Mouse (Mus musculus) CH12.LX (cell line): ENCODE measurements around the gene H2-DMb2. TPM values are rescaled to one million over a fixed set of nuclear protein-coding genes. Genes with fewer than 3 reads are reported as not detected.

Experiments
- DNase-seq: peaks from one replicate; pipeline ENCODE4 v3.0.0-alpha.2; 2013; ENCODE audit errors: extremely low read depth
- H3K27ac ChIP-seq: 2 replicates; pipeline ENCODE4 v1.5.1; 2012; ENCODE audit warnings: low read depth, mild to moderate bottlenecking, control low read depth, moderate library complexity; ENCODE audit not compliant: insufficient read depth
- H3K27me3 ChIP-seq: replicated peaks from 2 replicates; pipeline ENCODE3; 2012; ENCODE audit warnings: inconsistent platforms
- H3K36me3 ChIP-seq, 2 experiments: replicated peaks in 1 of 2; 2 replicates each; pipeline versions ENCODE3 to v1.6.1; 2012; ENCODE audit warnings: inconsistent platforms in 1 of 2, low read length in 1 of 2, mild to moderate bottlenecking in 1 of 2, mixed read lengths in 1 of 2, moderate library complexity in 1 of 2; ENCODE audit not compliant: control insufficient read depth in 1 of 2, insufficient read depth in 1 of 2
- H3K4me1 ChIP-seq, 2 experiments: 2 replicates each; pipeline ENCODE4 v1.6.1; 2012; ENCODE audit warnings: inconsistent platforms in 1 of 2, moderate library complexity in 1 of 2; ENCODE audit not compliant: insufficient read depth in 2 of 2, control insufficient read depth in 1 of 2
- H3K4me2 ChIP-seq: 2 replicates; pipeline ENCODE4 v1.6.1; 2012; ENCODE audit warnings: low read depth, mild to moderate bottlenecking, control low read depth; ENCODE audit not compliant: poor library complexity, insufficient read depth, severe bottlenecking
- H3K4me3 ChIP-seq, 3 experiments: fragments of 150-350 bp in 1 of 3; sonication (generic) in 1 of 3; replicated peaks in 1 of 3; 2 replicates each; pipeline versions ENCODE3 to v1.5.1; 2011 to 2012; ENCODE audit warnings: low read depth in 2 of 3, low read length in 2 of 3, mild to moderate bottlenecking in 2 of 3, moderate library complexity in 2 of 3, control low read depth in 1 of 3, improper control_type of control experiment in 1 of 3, inconsistent platforms in 1 of 3, mixed read lengths in 1 of 3; ENCODE audit not compliant: poor library complexity in 1 of 3
- H3K79me2 ChIP-seq: replicated peaks from 2 replicates; pipeline ENCODE4 v1.6.1; 2012; ENCODE audit warnings: mild to moderate bottlenecking, moderate library complexity; ENCODE audit not compliant: control insufficient read depth, poor library complexity, insufficient read depth, severe bottlenecking; ENCODE audit errors: extremely low read depth
- H3K9ac ChIP-seq: 2 replicates; pipeline ENCODE4 v1.6.1; 2012; ENCODE audit warnings: low read depth, mild to moderate bottlenecking, control low read depth, moderate library complexity; ENCODE audit not compliant: insufficient read depth
- H3K9me3 ChIP-seq: replicated peaks from 2 replicates; pipeline ENCODE3; 2012; ENCODE audit warnings: low read length, inconsistent platforms, mixed read lengths
- CHD1 ChIP-seq: IDR thresholded peaks from 2 replicates; pipeline ENCODE4 v1.6.1; 2012; ENCODE audit warnings: low read depth, low read length, improper control_type of control experiment, inconsistent platforms
- CHD2 ChIP-seq: IDR thresholded peaks from 2 replicates; pipeline ENCODE4 v1.6.1; 2011; ENCODE audit warnings: low read length, improper control_type of control experiment
- E2F4 ChIP-seq: IDR thresholded peaks from 2 replicates; pipeline ENCODE4 v1.6.1; 2011; ENCODE audit warnings: low read depth, low read length, improper control_type of control experiment; ENCODE audit not compliant: insufficient replicate concordance
- ELF1 ChIP-seq: IDR thresholded peaks from 2 replicates; pipeline ENCODE4 v1.6.1; 2014; ENCODE audit warnings: low read depth, mild to moderate bottlenecking, inconsistent platforms, low read length, improper control_type of control experiment
- EP300 ChIP-seq: IDR thresholded peaks from 2 replicates; pipeline ENCODE4 v1.6.1; 2011; ENCODE audit warnings: low read length, improper control_type of control experiment
- ETS1 ChIP-seq: conservative IDR thresholded peaks from 2 replicates; pipeline ENCODE4 v1.6.1; 2012; ENCODE audit warnings: low read depth, mild to moderate bottlenecking, inconsistent platforms, low read length, improper control_type of control experiment, moderate library complexity
- GABPA ChIP-seq: IDR thresholded peaks from 2 replicates; pipeline ENCODE4 v1.6.1; 2012; ENCODE audit warnings: low read depth, low read length, improper control_type of control experiment, inconsistent platforms; ENCODE audit not compliant: insufficient replicate concordance
- JUN ChIP-seq: IDR thresholded peaks from 2 replicates; pipeline ENCODE4 v1.6.1; 2011; ENCODE audit warnings: low read depth, mild to moderate bottlenecking, low read length, improper control_type of control experiment, moderate library complexity; ENCODE audit not compliant: insufficient read depth
- KAT2A ChIP-seq: IDR thresholded peaks from 2 replicates; pipeline ENCODE4 v1.6.1; 2012; ENCODE audit warnings: low read length, improper control_type of control experiment, inconsistent platforms; ENCODE audit not compliant: insufficient replicate concordance
- MYC ChIP-seq: IDR thresholded peaks from 2 replicates; pipeline ENCODE4 v1.6.1; 2011; ENCODE audit warnings: low read depth, mild to moderate bottlenecking, improper control_type of control experiment, low read length
- NELFE ChIP-seq: IDR thresholded peaks from 2 replicates; pipeline ENCODE4 v1.6.1; 2011; ENCODE audit warnings: low read depth, low read length, improper control_type of control experiment
- NRF1 ChIP-seq: IDR thresholded peaks from 2 replicates; pipeline ENCODE4 v1.6.1; 2014; ENCODE audit warnings: low read depth, mild to moderate bottlenecking, inconsistent platforms, low read length, improper control_type of control experiment, moderate library complexity
- POLR2A ChIP-seq: IDR thresholded peaks from 2 replicates; pipeline ENCODE4 v1.6.1; 2011; ENCODE audit warnings: low read depth, mild to moderate bottlenecking, improper control_type of control experiment, low read length
- POLR2AphosphoS2 ChIP-seq: IDR thresholded peaks from 2 replicates; pipeline ENCODE4 v1.6.1; 2011; ENCODE audit warnings: low read depth, low read length, improper control_type of control experiment
- RAD21 ChIP-seq: IDR thresholded peaks from 2 replicates; pipeline ENCODE4 v1.6.1; 2011; ENCODE audit warnings: low read depth, mild to moderate bottlenecking, low read length, improper control_type of control experiment, moderate library complexity
- RCOR1 ChIP-seq: conservative IDR thresholded peaks from 2 replicates; pipeline ENCODE4 v1.6.1; 2012; ENCODE audit warnings: low read depth, mild to moderate bottlenecking, inconsistent platforms, low read length, improper control_type of control experiment
- SMC3 ChIP-seq: IDR thresholded peaks from 2 replicates; pipeline ENCODE4 v1.6.1; 2011; ENCODE audit warnings: low read depth, low read length, improper control_type of control experiment
- TBP ChIP-seq: conservative IDR thresholded peaks from 2 replicates; pipeline ENCODE4 v1.6.1; 2011; ENCODE audit warnings: low read depth, low read length, improper control_type of control experiment
- TCF12 ChIP-seq: IDR thresholded peaks from 2 replicates; pipeline ENCODE4 v1.6.1; 2014; ENCODE audit warnings: low read depth, mild to moderate bottlenecking, inconsistent platforms, low read length, improper control_type of control experiment
- USF1 ChIP-seq: IDR thresholded peaks from 2 replicates; pipeline ENCODE4 v1.6.1; 2014; ENCODE audit warnings: low read depth, mild to moderate bottlenecking, inconsistent platforms, low read length, improper control_type of control experiment
- USF2 ChIP-seq: conservative IDR thresholded peaks from 2 replicates; pipeline ENCODE4 v1.6.1; 2011; ENCODE audit warnings: low read depth, low read length, improper control_type of control experiment
- ZKSCAN1 ChIP-seq: IDR thresholded peaks from 2 replicates; pipeline ENCODE4 v1.6.1; 2012; ENCODE audit warnings: low read depth, inconsistent platforms, low read length, improper control_type of control experiment, borderline replicate concordance
- ZMIZ1 ChIP-seq: IDR thresholded peaks from 2 replicates; pipeline ENCODE4 v1.6.1; 2012; ENCODE audit warnings: low read depth, mild to moderate bottlenecking, inconsistent platforms, low read length, improper control_type of control experiment
- dilution Hi-C: fragments of 300-500 bp; cut with MboI; formaldehyde crosslinking; loops from 2 replicates; pipeline ENCODE4 v1.14.3; 2020; ENCODE audit warnings: low sequenced_read_pairs; ENCODE audit not compliant: extremely low pct_unique_long_range_greater_than_20kb, extremely low pct_ligation_motif_present
- in situ Hi-C: fragments of 300-500 bp; cut with MboI; formaldehyde crosslinking; loops from 3 replicates; pipeline ENCODE4 v1.14.3; 2019; ENCODE audit warnings: low sequenced_read_pairs, low pct_ligation_motif_present, low pct_unique_long_range_greater_than_20kb, mixed read lengths
- polyA plus RNA-seq: library from polyadenylated mRNA; unstranded; fragments of >175 nt; gene quantifications from 2 replicates; pipeline ENCODE4 v1.2.1, GENCODE M21; 2012; ENCODE audit warnings: low read depth; ENCODE audit not compliant: insufficient read length
- total RNA-seq, 2 experiments: library from RNA; depleted of rRNA; stranded (reverse); fragments of 300-350 nt in 1 of 2; fragments of >200 nt in 1 of 2; gene quantifications; 2 replicates each; pipeline ENCODE4 v1.2.3; 2012 to 2014

The H2-DMb2 gene
- total and polyA plus RNA-seq, 3 experiments = 107 to 199 (median 175) TPM

GRCm38 (mm10) chr17:34174075-34174474 is 31.0 kb downstream of the H2-DMb2 start (continued):
- TF ChIP-seq TBP = no peak
- no peak; the same call in 1 of the 2 replicates for TF ChIP-seq ETS1
- TF ChIP-seq ZKSCAN1 = no peak
- no peak for TF ChIP-seq USF1
- TF ChIP-seq ELF1 = no peak
- peak; percentile 76; the same call in 1 of the 2 replicates for TF ChIP-seq CHD2
- TF ChIP-seq TCF12 = peak; percentile 57; the same call in 1 of the 2 replicates
- no peak for TF ChIP-seq KAT2A
- TF ChIP-seq NELFE = no peak
- no peak for TF ChIP-seq RAD21
- TF ChIP-seq NRF1 = no peak
- peak; percentile 19; the same call in 1 of the 2 replicates for TF ChIP-seq MYC
- TF ChIP-seq SMC3 = no peak
- no peak for TF ChIP-seq CHD1
- TF ChIP-seq USF2 = no peak
- TF ChIP-seq POLR2AphosphoS2 = no peak

- no peak overlapping the region for H3K4me2 ChIP-seq
- DNase-seq = no peak
These were observed 34.1 kb downstream of the H2-DMb2 start for GRCm38 (mm10) chr17:34177179-34177578.

GRCm38 (mm10) chr17:34179019-34179418 is 35.9 kb downstream of the H2-DMb2 start:
- peak overlapping the region; percentile 43 for H3K9ac ChIP-seq
- in situ Hi-C loops (loop anchor here (5.0 kb wide), 1 partner anchor 33 kb away; no protein-coding TSS in a partner anchor), dilution Hi-C loops (no loop called here)
- peak overlapping the region; percentile 97 for H3K27ac ChIP-seq
- H3K36me3 ChIP-seq = peaks cover 20 to 31% of the 10 kb centered on the region in 2 experiments
- H3K9me3 ChIP-seq = peaks cover 4% of the 10 kb centered on the region
- H3K79me2 ChIP-seq = peaks cover 13% of the 10 kb centered on the region
- peak overlapping the region in 1 of 3 experiments; percentile 4 for H3K4me3 ChIP-seq
- H3K4me2 ChIP-seq = peak overlapping the region; percentile 51; the same call in 1 of the 2 replicates
- TF ChIP-seq ZMIZ1 (no peak), POLR2A (peak; percentile 52; the same call in 1 of the 2 replicates), JUN (no peak), ELF1 (no peak), RCOR1 (no peak), TBP (0 out of 2 replicates have a peak, but pooled peaks have one; percentile 51), ETS1 (0 out of 2 replicates have a peak, but pooled peaks have one; percentile 12)
- TF ChIP-seq, all 38 proteins: peak for 3
- H3K4me1 ChIP-seq = peaks cover 17 to 54% of the 10 kb centered on the region in 2 experiments
- no peaks in the 10 kb centered on the region for H3K27me3 ChIP-seq
- DNase-seq = no peak

More at GRCm38 (mm10) chr17:34177179-34177578, 34.1 kb downstream of the H2-DMb2 start:
- Histone ChIP-seq H3K79me2 (no peaks in the 10 kb centered on the region), H3K9ac (no peak overlapping the region), H3K36me3 (peaks cover 6 to 13% of the 10 kb centered on the region in 2 experiments), H3K27ac (no peak overlapping the region), H3K4me1 (peaks cover 10 to 50% of the 10 kb centered on the region in 2 experiments), H3K4me3 (no peak overlapping the region), H3K27me3 (no peaks in the 10 kb centered on the region), H3K9me3 (peaks cover 10% of the 10 kb centered on the region)
- TF ChIP-seq GABPA (no peak), MYC (no peak), CHD2 (no peak), E2F4 (no peak), EP300 (no peak)
- dilution Hi-C loops = no loop called here
- in situ Hi-C loops = loop anchor here (5.0 kb wide), 1 partner anchor 35 kb away; no protein-coding TSS in a partner anchor
